Mouse (Mus musculus) retina, adult 2 months (tissue): ENCODE data around the gene Abcb1b.
"Not testable (repeated sequence)": the region's sequence is repeated elsewhere in the genome, so short reads cannot be mapped to it uniquely, and the experiment has no call there.

Experiments used
- DNase-seq: peaks from one replicate; pipeline ENCODE4 v3.0.0-alpha.2; 2012; ENCODE audit warnings: low read depth, low spot score

Abcb1b gene

GRCm38 (mm10) chr5:8797987-8798751 is at the start of gene Abcb1b:
Gene Abcb1b, plus strand, starts transcription at chr5:8798147.
- no peak for DNase-seq

- DNase-seq, result no peak
These were observed 25.1 kb upstream of the Abcb1b start for GRCm38 (mm10) chr5:8772866-8773265.

- no peak for DNase-seq
These were observed 19.6 kb upstream of the Abcb1b start for GRCm38 (mm10) chr5:8778311-8778710.

- no peak for DNase-seq
These were observed 19.2 kb upstream of the Abcb1b start for GRCm38 (mm10) chr5:8778751-8779150.

- DNase-seq, result no peak
These were observed 5.7 kb upstream of the Abcb1b start for GRCm38 (mm10) chr5:8792281-8792680.

- no peak for DNase-seq
These were observed 787 bp downstream of the Abcb1b start for GRCm38 (mm10) chr5:8798752-8799115.

GRCm38 (mm10) chr5:8805742-8806141 is 7.8 kb downstream of the Abcb1b start:
- DNase-seq, result no peak

- DNase-seq, result no peak
These were observed 9.4 kb downstream of the Abcb1b start for GRCm38 (mm10) chr5:8807137-8808004.

- no peak for DNase-seq
These were observed 15.9 kb downstream of the Abcb1b start for GRCm38 (mm10) chr5:8813872-8814271.

GRCm38 (mm10) chr5:8819635-8820591 is 22.0 kb downstream of the Abcb1b start:
- no peak for DNase-seq

- not testable (repeated sequence) for DNase-seq
These were observed 22.7 kb downstream of the Abcb1b start for GRCm38 (mm10) chr5:8820592-8821104.

GRCm38 (mm10) chr5:8838661-8839438 is 40.9 kb downstream of the Abcb1b start:
- no peak for DNase-seq

GRCm38 (mm10) chr5:8839651-8840050 is 41.7 kb downstream of the Abcb1b start:
- no peak for DNase-seq

- DNase-seq, result no peak
These were observed 42.9 kb downstream of the Abcb1b start for GRCm38 (mm10) chr5:8840887-8841286.

- DNase-seq, result no peak
These were observed 44.9 kb downstream of the Abcb1b start for GRCm38 (mm10) chr5:8842815-8843214.

GRCm38 (mm10) chr5:8848607-8849575 is 50.9 kb downstream of the Abcb1b start:
- not testable (repeated sequence) for DNase-seq

- DNase-seq, result no peak
These were observed 52.9 kb downstream of the Abcb1b start for GRCm38 (mm10) chr5:8850851-8851250.

- no peak for DNase-seq
These were observed 59.3 kb downstream of the Abcb1b start for GRCm38 (mm10) chr5:8857201-8857600.

GRCm38 (mm10) chr5:8861811-8862210 is 63.9 kb downstream of the Abcb1b start:
- DNase-seq, result no peak
